21 mouse cellular contexts compared by ENCODE assay signal in the genomic region with DNA sequence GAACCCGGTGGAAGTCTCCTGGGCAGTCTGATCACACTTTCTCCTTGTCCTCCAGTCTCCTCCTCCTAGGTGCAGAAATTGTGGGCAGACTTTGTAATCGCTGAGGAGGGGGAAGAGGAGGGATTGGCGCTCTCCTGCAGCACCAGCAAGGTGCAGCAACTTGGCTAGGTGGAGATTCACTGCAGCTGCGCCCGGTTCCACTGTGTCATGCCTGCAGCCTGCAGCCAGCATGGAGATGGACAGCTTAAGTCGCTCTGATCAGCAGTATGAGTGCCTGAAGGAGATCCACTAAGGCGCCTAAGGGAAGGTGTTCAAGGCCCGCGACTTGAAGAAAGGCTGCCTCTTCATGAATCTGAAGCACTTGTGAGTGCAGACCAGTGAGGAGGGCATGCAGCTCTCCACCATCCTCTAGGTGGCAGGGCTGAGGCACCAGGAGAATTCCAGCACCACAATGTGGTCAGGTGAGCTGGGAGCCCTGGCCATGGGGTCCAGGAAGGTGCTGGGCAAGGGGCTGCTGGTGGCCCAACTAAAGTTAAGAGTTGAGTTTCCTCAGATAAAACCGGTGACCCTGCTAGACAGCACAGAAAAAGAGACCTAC. TPM values are rescaled to one million over a fixed set of nuclear protein-coding genes. Genes with fewer than 3 reads are reported as not detected.
DNase-seq lines count a peak whose midpoint lies in the region; ATAC-seq lines count a peak whose summit lies in the region.
"Not testable (repeated sequence)": the region's sequence is repeated elsewhere in the genome, so short reads cannot be mapped to it uniquely, and the experiment has no call there.
"Had no signal": no experiment of that assay in that cellular context is flagged by ENCODE, and none has a peak within 500 bp of the region (broad histone marks: within the 10 kb centered on the region; RNA-seq: fewer than 3 reads in every experiment).

No protein-coding gene starts in this region.

- not testable (repeated sequence) for DNase-seq in forebrain, embryonic 11.5 days (ENCODE audit: low spot score)

- not testable (repeated sequence) for H3K4me3 ChIP-seq in forebrain, embryonic 11.5 days (ENCODE audit: low read depth, low read length); heart, embryonic 12.5 days; hindbrain, embryonic 15.5 days; intestine, embryonic 15.5 days (replicated peaks); kidney, embryonic 15.5 days (replicated peaks); lung, embryonic 15.5 days; midbrain, embryonic 12.5 days; neural tube, embryonic 15.5 days (replicated peaks)

- peak; percentile 76; the same call in 1 of the 2 replicates for ATAC-seq in forebrain, embryonic 11.5 days (replicated peaks; ENCODE audit: low FRiP score)
- ATAC-seq in heart, embryonic 12.5 days (ENCODE audit: insufficient number of reproducible peaks, low FRiP score): peak; percentile 33; the same call in 1 of the 2 replicates
- ATAC-seq in hindbrain, embryonic 15.5 days (ENCODE audit: low FRiP score, low read depth): 0 out of 2 replicates have a peak, but pooled peaks have one; percentile 65
- ATAC-seq in intestine, embryonic 15.5 days: peak; percentile 74
- ATAC-seq in kidney, embryonic 15.5 days (replicated peaks; ENCODE audit: low FRiP score): peak; percentile 74
- 0 out of 2 replicates have a peak, but pooled peaks have one; percentile 27 for ATAC-seq in lung, embryonic 15.5 days (ENCODE audit: borderline replicate concordance, extremely low read depth, low FRiP score, low TSS enrichment)
- ATAC-seq in midbrain, embryonic 12.5 days (ENCODE audit: low FRiP score, low read depth): 0 out of 2 replicates have a peak, but pooled peaks have one; percentile 47
- ATAC-seq in neural tube, embryonic 15.5 days (ENCODE audit: low FRiP score): peak; percentile 63; the same call in 1 of the 2 replicates

- not testable (repeated sequence) for H3K4me2 ChIP-seq in forebrain, embryonic 11.5 days (ENCODE audit: low read depth, low read length, severe bottlenecking); heart, embryonic 12.5 days; hindbrain, embryonic 15.5 days; intestine, embryonic 15.5 days (replicated peaks); kidney, embryonic 15.5 days; lung, embryonic 15.5 days; midbrain, embryonic 12.5 days (replicated peaks); neural tube, embryonic 15.5 days

- H3K27ac ChIP-seq in forebrain, embryonic 11.5 days (ENCODE audit: low read depth, low read length); heart, embryonic 12.5 days (ENCODE audit: poor library complexity, severe bottlenecking); hindbrain, embryonic 15.5 days (replicated peaks); intestine, embryonic 15.5 days; kidney, embryonic 15.5 days; lung, embryonic 15.5 days; midbrain, embryonic 12.5 days (replicated peaks); neural tube, embryonic 15.5 days (replicated peaks): not testable (repeated sequence)

- 41% methylated on average over 1 of the region's 10 CpGs for WGBS in forebrain, embryonic 11.5 days
- 17% methylated on average over 1 of the region's 10 CpGs for WGBS in heart, embryonic 12.5 days
- WGBS in hindbrain, embryonic 15.5 days: 38% methylated on average over 1 of the region's 10 CpGs
- 29% methylated on average over 1 of the region's 10 CpGs for WGBS in intestine, embryonic 15.5 days
- 16% methylated on average over 1 of the region's 10 CpGs for WGBS in kidney, embryonic 15.5 days
- WGBS in lung, embryonic 15.5 days: 20% methylated on average over 1 of the region's 10 CpGs
- WGBS in midbrain, embryonic 12.5 days: 37% methylated on average over 1 of the region's 10 CpGs
- WGBS in neural tube, embryonic 15.5 days: 7% methylated on average over 1 of the region's 10 CpGs

- not testable (repeated sequence) for H3K36me3 ChIP-seq in forebrain, embryonic 11.5 days (ENCODE audit: control insufficient read depth, insufficient read depth, low read length); heart, embryonic 12.5 days; hindbrain, embryonic 15.5 days; intestine, embryonic 15.5 days; kidney, embryonic 15.5 days; lung, embryonic 15.5 days; midbrain, embryonic 12.5 days; neural tube, embryonic 15.5 days

- not testable (repeated sequence) for H3K9me3 ChIP-seq in forebrain, embryonic 11.5 days (ENCODE audit: control insufficient read depth, low read length); heart, embryonic 12.5 days (replicated peaks); hindbrain, embryonic 15.5 days; intestine, embryonic 15.5 days; kidney, embryonic 15.5 days (replicated peaks); lung, embryonic 15.5 days; midbrain, embryonic 12.5 days; neural tube, embryonic 15.5 days (replicated peaks)

- not testable (repeated sequence) for H3K4me1 ChIP-seq in forebrain, embryonic 11.5 days (replicated peaks; ENCODE audit: control insufficient read depth, insufficient read depth, low read length); heart, embryonic 12.5 days (replicated peaks); hindbrain, embryonic 15.5 days (replicated peaks); intestine, embryonic 15.5 days (replicated peaks); kidney, embryonic 15.5 days; lung, embryonic 15.5 days; midbrain, embryonic 12.5 days; neural tube, embryonic 15.5 days

- not testable (repeated sequence) for H3K27me3 ChIP-seq in forebrain, embryonic 11.5 days (ENCODE audit: control insufficient read depth, insufficient read depth, low read length); heart, embryonic 12.5 days (replicated peaks); hindbrain, embryonic 15.5 days; intestine, embryonic 15.5 days (replicated peaks); kidney, embryonic 15.5 days; lung, embryonic 15.5 days; midbrain, embryonic 12.5 days; neural tube, embryonic 15.5 days (replicated peaks)

- H3K9ac ChIP-seq in forebrain, embryonic 11.5 days (ENCODE audit: low read length); heart, embryonic 12.5 days; hindbrain, embryonic 15.5 days; intestine, embryonic 15.5 days; kidney, embryonic 15.5 days; lung, embryonic 15.5 days; midbrain, embryonic 12.5 days (replicated peaks); neural tube, embryonic 15.5 days (replicated peaks): not testable (repeated sequence)

RNA-seq across cellular contexts. Expression of gene Gm7233, which starts 11.0 kb away (rescaled TPM):
- polyA plus RNA-seq in forebrain, embryonic 11.5 days (2014; fragmentation: Nextera tagmentation; extraction: Ambion mirVana): not detected in 2 replicates
- polyA plus RNA-seq in heart, embryonic 12.5 days (2016; fragmentation: Nextera tagmentation; extraction: Ambion mirVana): 0.09 TPM in 1 of 2 replicates, not detected in the other
- not detected in 2 replicates for polyA plus RNA-seq in hindbrain, embryonic 15.5 days (2015; fragmentation: Nextera tagmentation; extraction: Ambion mirVana)
- not detected in 2 replicates for polyA plus RNA-seq in intestine, embryonic 15.5 days (2015; fragmentation: Nextera tagmentation; extraction: Ambion mirVana)
- polyA plus RNA-seq in kidney, embryonic 15.5 days (2015; fragmentation: Nextera tagmentation; extraction: Ambion mirVana): not detected in 2 replicates
- 0.15 TPM in 1 of 2 replicates, not detected in the other for polyA plus RNA-seq in lung, embryonic 15.5 days (2015; fragmentation: Nextera tagmentation; extraction: Ambion mirVana)
- polyA plus RNA-seq in midbrain, embryonic 12.5 days (2016; fragmentation: Nextera tagmentation; extraction: Ambion mirVana): not detected in 2 replicates
- polyA plus RNA-seq in neural tube, embryonic 15.5 days (2015; fragmentation: Nextera tagmentation; extraction: Ambion mirVana): 0.15 TPM in 1 of 2 replicates, not detected in the other
- polyA plus RNA-seq: activated CD4-positive, CD25-positive, alpha-beta regulatory T cell, adult 4 months; brain, embryonic 14.5 days; C2C12; CD4-positive, CD25-positive, alpha-beta regulatory T cell, adult 4 months; embryonic facial prominence, embryonic 10.5 days; embryonic facial prominence, embryonic 14.5 days; forebrain, embryonic 10.5 days; forebrain, embryonic 14.5 days; forebrain, postnatal 0 days; gonadal fat pad, adult 2 months; heart, postnatal 0 days; hindbrain, embryonic 14.5 days; inflammation-experienced regulatory T-cells, adult 6 months had no signal
